Mouse (Mus musculus) adipocyte (in vitro differentiated cells): ENCODE data around the gene Ptgfrn.

ENCODE experiments used
- DNase-seq: peaks from one replicate; pipeline ENCODE4 v3.0.0-alpha.2; 2016; ENCODE audit warnings: low spot score

The Ptgfrn gene

DNA sequence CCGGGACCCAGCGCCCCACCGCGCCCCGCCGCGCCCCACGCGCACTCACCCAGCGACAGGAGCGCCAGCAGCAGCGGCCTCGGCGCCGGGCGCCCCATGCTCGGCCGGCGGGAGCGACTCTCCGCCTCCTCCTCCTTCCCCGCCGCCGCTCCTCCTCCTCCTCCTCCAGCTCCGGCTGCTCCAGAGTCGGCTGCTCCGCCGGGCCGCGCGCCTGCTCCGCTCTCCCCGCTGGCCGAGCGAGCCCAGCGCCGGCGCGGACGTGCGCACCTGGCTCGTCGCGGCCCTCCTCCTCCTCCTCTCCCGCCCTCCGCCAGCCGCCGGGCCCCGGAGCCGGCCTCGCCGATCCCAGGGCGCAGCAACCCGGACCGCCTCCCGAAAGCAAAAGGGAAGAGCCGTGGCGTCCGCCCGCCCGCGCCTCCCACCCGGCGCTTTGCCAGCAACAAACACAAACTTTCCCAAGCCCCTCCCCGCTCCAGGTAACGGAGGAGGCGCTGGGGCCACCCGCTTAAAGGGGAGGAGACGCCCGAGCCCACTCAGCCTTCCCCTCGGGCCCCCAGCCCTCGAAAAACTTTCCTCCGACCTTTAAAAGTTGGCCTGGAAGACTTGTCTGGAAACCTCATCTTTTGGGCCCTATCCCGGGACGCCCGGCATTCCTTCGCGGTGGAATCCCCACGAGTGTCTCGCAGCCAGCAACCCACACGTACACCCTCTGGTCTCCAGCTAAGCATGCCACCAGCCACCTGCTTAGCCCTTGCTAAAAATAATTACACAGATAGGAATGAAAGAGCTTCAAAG is at the start of gene Ptgfrn:
Gene Ptgfrn, minus strand, starts transcription at position 236 of the 795 bp plus-strand sequence.
- DNase-seq, result peak; percentile 46

DNA sequence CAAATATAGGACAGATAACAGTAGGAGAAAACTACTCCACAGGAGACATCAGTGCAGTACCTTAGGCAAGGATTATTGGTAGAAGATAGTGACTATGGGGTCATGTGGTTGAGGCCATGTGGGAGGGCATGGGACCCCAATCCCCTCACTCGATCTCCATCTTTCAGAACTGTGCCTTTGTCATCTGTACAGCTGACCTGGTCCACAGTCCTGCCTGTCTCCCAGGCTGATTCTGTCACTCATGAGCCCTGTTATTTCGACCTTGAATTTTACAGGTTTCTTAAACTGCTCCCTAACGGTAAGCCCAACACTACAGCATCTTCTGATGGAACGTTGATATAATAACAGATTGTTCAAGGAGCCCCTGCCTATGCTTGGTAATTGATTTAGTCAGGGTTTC is 49.6 kb upstream of the Ptgfrn start:
- no peak for DNase-seq

DNA sequence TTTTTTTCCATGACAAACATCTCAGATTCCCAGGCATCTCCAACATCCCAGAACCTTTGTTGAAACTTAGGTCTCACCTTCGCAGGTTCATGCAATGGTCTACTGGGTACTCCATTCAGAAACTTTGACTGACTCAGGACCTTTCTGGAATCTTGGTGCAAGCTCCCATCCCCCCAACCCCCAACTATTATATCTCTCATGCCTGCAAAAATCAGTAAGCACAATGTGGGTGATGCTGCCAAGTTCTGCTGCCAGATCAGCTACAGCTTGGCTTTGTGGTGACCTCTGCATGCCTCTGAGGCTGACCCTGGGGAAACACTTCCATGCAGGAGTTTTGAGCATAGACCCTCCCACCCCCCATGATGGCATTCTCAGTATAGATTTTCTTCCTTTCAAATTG is 44.0 kb upstream of the Ptgfrn start:
- DNase-seq, result no peak

DNA sequence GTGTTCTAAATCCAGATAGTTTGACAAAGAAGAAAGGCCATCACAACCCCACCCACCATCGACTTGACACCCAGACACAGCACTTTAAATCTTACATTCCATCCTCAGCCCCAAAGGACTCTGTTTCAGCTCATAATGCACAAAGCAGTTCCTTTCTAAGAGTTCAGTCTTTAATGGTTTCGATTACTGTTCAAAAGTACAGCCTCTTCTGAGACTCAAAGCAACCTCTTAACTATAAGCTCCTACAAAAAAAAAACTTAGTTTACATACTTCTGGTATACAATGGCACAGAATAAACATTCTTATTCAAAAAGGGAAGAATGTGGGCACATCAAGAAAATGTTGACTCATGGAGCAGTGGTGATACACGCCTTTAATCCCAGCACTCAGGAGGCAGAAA is 43.3 kb upstream of the Ptgfrn start:
- no peak for DNase-seq

DNA sequence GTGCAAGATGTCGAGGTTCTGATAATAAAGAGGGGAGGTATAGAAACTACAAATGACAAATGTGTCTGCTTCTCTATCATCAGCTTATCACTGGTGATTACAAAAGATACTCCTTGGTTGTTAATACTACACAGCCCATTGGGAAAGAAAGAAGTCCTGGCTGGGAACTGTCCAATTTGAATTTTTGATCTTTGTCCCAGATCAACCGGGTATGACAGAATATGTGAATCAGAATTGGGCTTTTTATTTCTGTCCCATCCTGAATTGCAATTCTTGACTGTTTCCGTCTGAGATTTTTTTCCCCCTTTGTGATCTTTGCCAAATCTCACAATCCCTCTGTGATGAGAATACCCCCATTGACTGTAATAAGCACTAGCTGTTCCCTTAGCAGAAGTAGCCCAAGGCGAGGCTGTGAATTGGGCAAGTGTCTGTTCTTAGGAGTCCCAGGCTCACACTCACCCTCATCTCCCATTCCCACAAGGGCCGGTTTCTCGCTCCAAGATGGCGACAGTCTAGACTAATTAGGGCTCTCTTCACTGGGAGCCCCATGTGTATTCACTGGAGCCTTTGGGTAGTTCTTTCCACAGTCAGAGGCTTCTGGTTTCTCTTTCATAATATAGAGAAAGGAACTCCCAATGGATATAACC is 36.2 kb upstream of the Ptgfrn start:
- DNase-seq, result peak; percentile 64

DNA sequence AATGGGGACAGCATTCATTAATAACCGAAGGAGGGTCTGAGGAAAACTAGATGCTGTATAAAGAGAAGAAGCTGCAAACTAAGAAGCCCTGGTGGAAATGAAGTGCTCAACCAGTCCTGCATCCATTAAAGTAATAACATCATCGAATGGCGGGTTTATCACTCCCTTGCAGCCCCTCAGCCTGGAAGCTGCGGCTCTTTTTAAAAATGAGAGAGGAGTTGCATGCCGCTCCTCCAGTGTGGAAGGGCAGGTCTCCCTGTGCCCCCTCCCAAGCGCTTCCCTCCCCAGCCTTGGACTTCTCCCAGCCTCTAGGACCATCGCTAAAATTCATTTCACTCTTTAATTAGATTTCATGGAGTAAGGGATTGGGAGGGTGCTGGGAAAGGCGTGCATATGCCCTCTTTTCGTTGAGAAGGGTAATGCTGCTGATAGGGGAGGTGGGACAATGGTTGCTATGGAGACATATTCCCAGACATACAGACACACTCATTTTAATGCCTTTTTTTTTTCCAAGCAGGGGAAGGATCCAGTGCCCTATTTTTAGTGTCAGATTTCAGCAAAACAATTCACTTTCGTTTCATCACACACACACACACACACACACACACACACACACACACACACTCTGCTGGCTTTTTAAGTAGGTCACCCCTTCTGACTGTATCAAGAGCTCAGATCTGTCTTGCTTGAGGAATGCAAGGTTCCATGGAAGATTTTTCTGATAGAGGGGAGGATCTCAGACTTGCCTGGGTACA is 35.4 kb upstream of the Ptgfrn start:
- DNase-seq, result peak; percentile 56

DNA sequence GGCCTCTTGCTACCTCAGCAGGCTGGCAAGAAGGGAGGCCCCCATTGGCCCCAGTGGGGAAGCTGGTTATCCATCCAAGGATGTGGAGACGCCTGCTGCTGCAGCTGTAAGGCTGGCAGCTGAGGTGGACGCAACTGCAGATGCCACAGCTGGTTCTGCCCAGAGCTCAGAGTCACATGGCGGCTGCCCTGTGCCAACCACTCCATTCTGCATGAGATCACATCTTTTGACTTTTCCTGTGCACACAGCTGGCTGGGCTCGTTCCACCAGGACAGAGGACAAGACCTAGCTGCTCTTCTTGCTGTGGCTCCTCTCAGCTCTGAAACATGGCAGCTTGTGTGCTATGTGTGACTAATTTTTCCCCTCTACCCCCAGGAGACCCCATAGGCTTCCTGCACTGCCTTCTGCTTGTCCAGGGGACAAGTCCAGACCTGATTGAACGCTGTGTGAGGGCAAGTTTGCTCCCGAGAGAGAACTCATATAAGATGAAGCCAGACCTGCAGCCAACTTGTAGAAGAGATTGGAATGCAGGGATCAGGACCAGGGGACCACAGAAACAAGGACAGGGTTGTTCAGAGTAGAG is 34.4 kb upstream of the Ptgfrn start:
- DNase-seq, result peak; percentile 62

DNA sequence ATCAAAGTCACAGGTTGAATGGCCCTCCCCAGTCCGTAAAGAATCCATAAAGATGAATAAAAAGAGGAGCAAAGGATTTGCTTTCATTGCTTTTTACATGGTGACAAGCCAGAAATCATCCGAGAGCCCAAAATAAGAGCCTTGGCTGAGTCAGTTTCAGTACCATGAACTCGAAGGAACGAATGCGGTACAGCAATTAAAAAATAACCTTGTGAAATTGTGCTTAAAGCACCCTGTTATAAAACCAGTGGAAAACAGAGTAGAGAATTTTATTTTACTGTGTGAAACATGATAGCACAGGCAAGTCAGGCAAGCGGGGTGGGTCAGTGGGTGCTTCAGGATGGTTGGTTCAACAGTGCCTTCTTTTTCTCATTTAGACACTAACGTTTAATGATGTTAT is 33.4 kb upstream of the Ptgfrn start:
- DNase-seq, result no peak

DNA sequence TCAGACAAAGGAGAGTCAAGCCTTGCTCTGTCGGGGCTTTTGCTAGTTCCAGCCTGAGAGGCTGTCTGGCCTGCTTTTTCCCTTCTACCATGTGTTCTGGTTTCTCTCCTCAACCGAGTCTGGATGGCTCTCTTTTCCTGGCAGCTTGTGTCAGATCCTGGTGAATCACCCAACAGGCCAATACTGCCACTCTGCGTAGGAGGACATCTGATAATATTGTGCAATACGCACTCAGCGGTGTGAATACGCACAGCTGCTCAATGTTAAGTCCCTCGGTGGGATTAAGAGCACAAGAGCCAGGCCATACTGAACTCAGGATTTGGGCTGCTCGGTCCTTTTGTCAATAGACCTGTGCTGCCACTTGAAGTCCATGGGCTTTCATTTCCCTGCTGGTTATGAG is 31.8 kb upstream of the Ptgfrn start:
- DNase-seq, result peak; percentile 37

DNA sequence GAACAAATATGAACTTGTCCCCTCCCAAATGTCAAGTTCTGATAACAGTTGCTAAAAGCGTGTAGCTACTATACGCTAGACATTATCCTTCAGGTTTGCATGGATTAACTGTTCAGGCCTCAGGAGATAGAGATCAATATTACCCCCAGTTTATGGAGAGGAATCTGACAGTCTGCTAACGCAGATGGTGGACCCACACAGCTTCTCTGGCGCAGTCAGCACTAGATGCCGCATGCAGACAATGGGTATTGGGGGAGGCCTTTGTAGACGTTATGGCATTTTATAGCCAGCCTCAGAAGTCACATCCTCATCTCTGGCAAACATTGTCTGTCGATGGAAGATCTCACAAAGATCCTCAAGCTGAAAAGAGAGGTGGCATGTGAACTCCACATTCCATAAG is 29.9 kb upstream of the Ptgfrn start:
- no peak for DNase-seq

DNA sequence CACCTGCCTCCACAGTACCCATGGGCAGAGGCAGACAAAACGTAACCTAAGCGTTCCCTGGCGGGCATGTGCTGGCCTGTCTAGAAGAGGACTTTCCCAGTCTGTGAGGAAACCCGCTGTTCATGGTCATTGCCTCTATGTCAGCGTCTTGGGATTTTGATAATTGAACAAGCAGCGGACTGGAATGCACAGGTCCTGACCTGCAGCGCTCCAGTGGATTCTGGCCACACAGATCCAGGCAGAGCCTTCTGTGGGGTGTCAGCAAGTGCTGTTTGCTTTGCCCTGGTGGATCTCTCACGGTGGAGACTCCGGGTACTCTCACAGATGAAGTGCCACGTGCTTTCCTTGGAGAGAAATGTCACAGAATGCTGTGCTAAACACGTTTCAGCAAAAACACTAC is 26.4 kb upstream of the Ptgfrn start:
- no peak for DNase-seq

DNA sequence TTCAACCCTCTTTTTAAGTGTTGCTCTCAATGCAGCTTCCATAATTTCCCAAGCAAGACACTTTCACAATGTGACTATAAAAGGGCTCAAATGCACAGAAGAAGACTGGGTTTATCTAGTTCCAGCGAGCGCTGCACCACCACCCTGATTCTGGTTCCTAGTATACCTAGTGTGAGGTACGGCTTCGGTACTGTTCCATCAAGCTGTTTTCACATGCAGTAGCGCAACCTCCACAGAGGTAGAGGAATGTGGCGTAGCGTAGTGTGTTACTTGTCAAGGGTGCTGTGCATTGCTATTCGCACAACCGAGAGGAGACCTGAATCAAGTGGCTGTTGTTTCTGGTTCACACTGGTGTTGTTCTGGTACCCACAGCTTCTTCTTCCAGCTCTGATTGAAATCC is 24.8 kb upstream of the Ptgfrn start:
- no peak for DNase-seq

DNA sequence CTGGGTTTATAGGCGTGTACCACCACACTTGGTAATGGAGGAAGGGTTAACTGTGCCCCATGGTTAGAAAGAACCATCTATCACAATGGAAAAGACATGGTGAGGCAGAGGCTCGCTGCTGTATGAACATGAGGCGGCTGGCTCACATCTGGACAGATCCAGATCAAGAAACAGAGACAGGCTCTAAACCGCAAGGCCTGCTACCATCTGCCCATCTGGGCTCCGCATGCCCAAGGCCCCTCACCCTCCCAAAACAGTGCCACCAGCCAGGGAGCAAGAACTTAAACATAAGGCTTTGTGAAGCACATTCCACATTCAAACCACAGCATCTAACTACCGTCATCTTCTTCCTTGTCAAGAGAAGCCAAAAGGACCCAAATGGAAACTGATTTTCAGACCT is 22.9 kb upstream of the Ptgfrn start:
- no peak for DNase-seq

DNA sequence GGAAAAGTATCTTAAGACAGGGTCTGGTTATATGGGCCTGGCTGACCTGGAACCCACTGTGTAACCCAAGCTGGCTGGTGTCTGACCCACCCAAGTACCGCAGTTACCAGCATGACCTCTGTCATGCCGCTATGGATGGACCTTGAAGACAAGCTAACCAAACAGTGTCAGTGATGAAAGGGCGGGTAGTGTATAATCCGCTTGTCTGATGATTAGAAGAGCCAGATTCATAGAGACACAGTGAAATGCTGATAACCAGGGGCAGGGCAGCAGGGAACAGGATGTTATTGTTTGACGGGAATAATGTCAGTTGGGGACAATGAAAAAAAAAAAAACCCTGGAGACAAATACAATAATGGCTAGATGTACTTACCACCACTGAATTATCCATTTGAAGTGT is 21.7 kb upstream of the Ptgfrn start:
- DNase-seq, result no peak

DNA sequence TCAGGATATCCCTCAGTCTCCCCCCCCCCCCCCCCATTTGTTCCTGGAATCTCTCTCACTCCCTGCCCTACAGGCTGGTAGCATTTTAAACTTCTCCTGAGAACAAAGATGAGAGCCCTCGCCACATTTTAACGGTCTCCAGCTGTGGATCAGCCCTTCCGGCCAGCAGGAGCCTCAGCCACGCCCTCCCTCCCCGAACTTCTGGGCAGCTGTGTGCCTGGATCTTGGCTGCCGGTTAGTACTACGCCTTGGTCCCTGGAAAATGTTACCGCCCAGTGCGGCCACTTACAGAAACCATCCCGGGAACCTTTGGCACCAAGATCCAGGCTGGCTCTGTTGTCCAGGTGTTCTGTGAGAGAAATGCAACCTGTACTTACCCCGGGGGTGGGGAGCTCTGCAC is 20.4 kb upstream of the Ptgfrn start:
- DNase-seq, result peak; percentile 36

DNA sequence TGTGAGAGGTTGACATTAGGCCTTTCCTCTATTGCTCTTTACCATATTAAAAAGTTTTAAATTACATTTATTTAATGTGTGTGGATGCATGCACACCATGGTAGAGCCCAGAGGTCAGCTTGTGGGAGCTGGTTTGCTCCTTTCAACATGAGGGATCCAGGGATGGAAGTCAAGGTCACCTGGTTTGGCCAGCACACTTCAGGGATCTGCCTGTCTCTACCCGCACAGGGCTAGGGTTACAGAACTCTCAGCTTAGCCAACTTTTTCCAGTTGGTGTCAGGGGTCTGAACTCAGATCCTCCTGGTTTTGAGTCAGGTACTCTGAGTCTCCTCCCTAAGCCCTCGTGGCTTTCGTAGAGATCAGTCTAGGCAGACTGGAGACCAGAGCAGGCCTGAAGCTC is 19.5 kb upstream of the Ptgfrn start:
- no peak for DNase-seq

DNA sequence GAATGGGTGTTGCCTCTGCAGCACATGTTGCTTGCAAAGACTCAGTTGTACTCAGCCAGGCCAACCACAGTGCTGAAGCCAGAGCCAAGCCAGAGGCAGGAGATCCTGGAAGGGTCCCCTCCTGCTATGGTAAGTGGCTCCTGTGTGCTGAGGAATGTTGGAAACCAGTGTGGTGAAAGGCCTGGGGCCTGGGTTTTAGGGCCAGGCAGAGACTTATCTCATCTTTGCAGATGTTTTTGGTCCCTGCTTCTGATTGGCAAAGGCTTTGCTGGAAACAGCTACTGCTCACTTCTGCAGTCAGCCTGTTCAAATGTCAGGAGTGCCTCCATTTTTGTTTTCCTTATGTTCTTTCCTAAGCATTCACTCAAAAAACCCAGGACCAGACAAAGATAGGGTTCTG is 19.0 kb upstream of the Ptgfrn start:
- DNase-seq, result no peak

DNA sequence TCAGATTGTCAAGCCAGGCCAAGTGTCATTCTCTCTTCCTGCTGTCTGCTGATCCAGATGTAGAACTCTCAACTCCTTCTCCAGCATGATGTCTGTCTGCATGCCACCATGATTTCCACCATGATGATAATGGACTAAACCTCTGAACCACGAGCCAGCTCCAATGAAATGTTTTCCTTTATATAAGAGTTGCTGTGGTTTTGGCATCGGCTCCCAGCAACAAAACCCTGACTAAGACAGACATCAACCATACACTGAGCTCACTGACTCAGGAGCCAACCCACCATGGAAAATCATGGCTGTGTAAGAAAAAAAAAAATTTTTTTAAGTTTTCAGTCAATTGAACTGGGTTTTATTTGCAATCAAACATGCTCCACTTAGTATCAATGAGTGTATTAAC is 17.7 kb upstream of the Ptgfrn start:
- DNase-seq, result no peak

DNA sequence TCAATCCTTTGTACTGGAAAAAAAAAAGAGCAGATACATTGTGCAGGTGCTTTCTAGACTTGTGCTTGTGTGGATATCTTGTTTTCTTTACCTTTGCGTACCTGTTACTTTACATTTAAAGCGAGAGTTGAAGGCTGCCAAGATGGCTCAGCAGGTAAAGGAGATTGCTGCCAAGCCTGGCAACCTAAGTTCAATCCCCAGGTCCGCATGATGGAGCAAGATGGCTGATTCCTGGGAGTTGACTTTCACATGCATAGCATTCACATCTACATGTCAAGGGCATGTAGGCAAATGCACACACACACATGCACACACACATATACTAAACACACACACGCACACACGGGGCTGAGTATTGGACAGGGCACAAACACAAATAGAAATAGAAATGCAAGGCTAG is 14.6 kb upstream of the Ptgfrn start:
- no peak for DNase-seq

DNA sequence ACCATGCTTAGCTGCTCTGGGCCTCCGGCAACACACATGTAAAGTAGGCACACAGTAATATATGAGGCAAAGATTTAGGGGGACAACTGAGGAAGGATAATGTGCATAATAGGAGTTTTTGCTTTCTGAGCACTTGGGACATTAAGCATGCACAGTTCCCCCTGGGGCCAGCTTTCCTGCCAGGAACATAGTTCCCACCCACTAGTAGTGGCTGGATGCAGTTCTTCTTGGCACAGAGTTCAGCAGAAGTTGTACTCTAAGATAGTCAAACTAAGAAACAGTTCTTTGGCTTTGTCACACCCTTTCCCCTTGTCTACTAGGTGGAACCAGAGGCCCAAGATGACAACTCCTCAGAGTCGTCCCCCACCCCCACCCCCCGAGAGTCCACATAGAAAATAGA is 12.4 kb upstream of the Ptgfrn start:
- DNase-seq, result peak; percentile 63

DNA sequence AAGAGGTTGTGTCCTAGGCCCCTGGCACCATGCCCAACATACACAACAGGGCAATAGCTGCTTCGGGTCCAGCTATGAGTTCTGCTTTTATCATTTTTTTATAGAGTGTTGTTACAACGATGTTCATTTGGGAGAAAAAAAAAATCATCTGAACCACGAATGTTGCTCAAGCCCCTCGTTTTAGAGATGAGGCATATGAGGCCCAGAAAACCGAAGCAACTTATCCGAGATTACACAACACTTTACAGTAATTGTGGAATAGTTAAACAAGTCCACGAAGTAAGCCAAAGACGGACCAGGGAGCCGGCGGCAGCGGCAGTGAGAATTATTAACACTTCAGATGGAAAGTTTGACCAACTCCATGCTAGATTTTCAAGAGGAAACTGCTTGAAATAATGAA is 7.7 kb upstream of the Ptgfrn start:
- DNase-seq, result no peak

DNA sequence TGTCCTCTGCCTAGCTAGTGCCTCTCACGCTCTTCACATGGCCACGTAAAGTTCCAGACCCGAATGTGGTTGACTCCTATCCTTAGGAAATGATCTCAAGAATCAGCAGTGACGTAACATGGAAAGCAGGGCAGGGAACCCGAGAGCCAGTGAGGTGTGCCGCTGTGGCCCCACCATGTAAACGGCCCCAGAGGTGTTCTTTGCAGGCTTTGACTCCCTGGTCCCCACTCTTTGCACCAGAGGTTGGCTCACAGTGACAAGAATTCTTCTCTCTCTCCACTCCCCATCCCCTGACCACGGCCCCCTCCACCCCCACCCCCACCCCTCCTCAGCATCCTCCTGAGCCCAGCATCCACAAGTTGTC is 7.3 kb upstream of the Ptgfrn start:
- no peak for DNase-seq
